Mouse (Mus musculus): ENCODE results near the gene Gm28539.
"Not testable (repeated sequence)": the region's sequence is repeated elsewhere in the genome, so short reads cannot be mapped to it uniquely, and the experiment has no call there.

DNA sequence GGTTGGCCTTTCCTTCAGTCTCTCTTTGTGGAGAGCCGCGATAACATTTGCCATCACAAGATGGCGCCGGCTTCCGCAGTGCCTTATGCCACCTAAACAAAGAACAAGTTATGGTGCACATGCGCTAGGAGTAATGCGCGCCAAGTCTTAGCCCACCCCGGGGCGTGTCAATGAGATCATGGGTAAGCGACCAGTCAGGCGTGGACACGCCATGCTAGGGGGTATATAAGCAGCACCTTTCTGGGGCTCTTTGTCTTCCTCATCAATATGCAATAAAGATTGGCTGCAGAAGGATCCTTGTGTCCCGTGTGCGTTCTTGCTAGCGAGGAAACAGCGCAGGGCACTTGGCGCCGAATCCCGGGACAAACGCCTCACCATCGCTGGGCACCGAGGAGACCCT lies 139.3 kb downstream of the Gm28539 start:
- not testable (repeated sequence) for TF ChIP-seq CTCF (IDR thresholded peaks at IDR 0.05; ENCODE audit: borderline replicate concordance, extremely low read depth, insufficient read depth, insufficient read length); POLR2A (IDR thresholded peaks at IDR 0.05; ENCODE audit: borderline replicate concordance, extremely low read depth, insufficient read depth, insufficient read length, poor library complexity, severe bottlenecking)
